Mouse (Mus musculus) forebrain, embryonic 14.5 days (tissue): Measurements from ENCODE around the gene Mphosph6. TPM values are rescaled to one million over a fixed set of nuclear protein-coding genes. Genes with fewer than 3 reads are reported as not detected.

Experiments
- ATAC-seq: fragments of 200-750 bp; cut with Nextera tagmentation; 2 replicates; pipeline ENCODE4 v1.8.0; 2017; ENCODE audit warnings: mild to moderate bottlenecking, moderate library complexity
- DNase-seq: peaks from one replicate; pipeline ENCODE4 v3.0.0-alpha.2; 2015; ENCODE audit warnings: low spot score
- H3K27ac ChIP-seq: fragments of 300-500 bp; sonication (generic); 2 replicates; pipeline ENCODE4 v1.5.1; 2014; ENCODE audit warnings: low read depth, mild to moderate bottlenecking, control low read depth, low read length, moderate library complexity
- H3K27me3 ChIP-seq: fragments of 300-500 bp; sonication (generic); replicated peaks from 2 replicates; pipeline ENCODE4 v1.6.1; 2014; ENCODE audit warnings: low read length, control low read depth, mixed read lengths; ENCODE audit not compliant: control insufficient read depth, insufficient read depth
- H3K36me3 ChIP-seq: fragments of 300-500 bp; sonication (generic); 2 replicates; pipeline ENCODE4 v1.6.1; 2014; ENCODE audit warnings: low read length, control low read depth; ENCODE audit not compliant: control insufficient read depth, insufficient read depth
- H3K4me1 ChIP-seq: fragments of 300-500 bp; sonication (generic); 2 replicates; pipeline ENCODE4 v1.6.1; 2014; ENCODE audit warnings: antibody characterized with exemption, low read length, control low read depth; ENCODE audit not compliant: control insufficient read depth, insufficient read depth
- H3K4me2 ChIP-seq: fragments of 300-500 bp; sonication (generic); 2 replicates; pipeline ENCODE4 v1.6.1; 2014; ENCODE audit warnings: mild to moderate bottlenecking, control low read depth, low read length
- H3K4me3 ChIP-seq: fragments of 300-500 bp; sonication (generic); 2 replicates; pipeline ENCODE4 v1.5.1; 2014; ENCODE audit warnings: low read depth, low read length, control low read depth
- H3K9ac ChIP-seq: fragments of 300-500 bp; sonication (generic); 2 replicates; pipeline ENCODE4 v1.6.1; 2014; ENCODE audit warnings: mild to moderate bottlenecking, low read length, control low read depth, moderate library complexity
- H3K9me3 ChIP-seq: fragments of 300-500 bp; sonication (generic); replicated peaks from 2 replicates; pipeline ENCODE4 v1.6.1; 2016; ENCODE audit warnings: low read length, control low read depth, mixed read lengths; ENCODE audit not compliant: control insufficient read depth
- WGBS: fragments of 180-500 bp; shearing (Covaris S2); extraction: QIAGEN DNeasy Blood & Tissue Kit; methylation state at CpG from one replicate; pipeline ENCODE4 v1.1.7; 2014; 5-methylcytosine and 5-hydroxymethylcytosine counted together
- polyA plus RNA-seq: library from polyadenylated mRNA; unstranded; fragments of >200 nt; fragmentation: Nextera tagmentation; extraction: Ambion mirVana; gene quantifications from 2 replicates; pipeline ENCODE4 v1.2.1, GENCODE M21; 2014

The Mphosph6 gene
- polyA plus RNA-seq, 1 experiment from 2014 or later = 41.9 TPM

DNA sequence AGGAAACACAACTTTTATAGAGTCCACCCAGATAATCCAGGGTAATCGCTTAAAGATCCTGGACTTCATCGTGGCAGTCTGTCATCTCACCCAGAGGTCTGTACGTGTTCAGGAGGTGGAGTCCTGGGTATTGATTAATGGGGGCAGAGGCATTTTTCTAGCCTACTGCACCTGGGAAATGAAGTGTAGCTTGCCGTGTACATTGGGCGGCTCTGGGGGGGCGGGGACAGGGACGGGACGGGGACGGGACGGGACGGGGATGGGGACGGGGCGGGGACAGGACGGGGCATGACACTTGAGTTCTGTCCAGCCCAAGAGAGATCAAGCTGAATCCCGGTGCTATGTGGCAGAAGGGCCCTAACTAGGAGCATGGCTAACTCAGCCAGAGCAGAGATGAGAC lies 5.3 kb downstream of the Mphosph6 start:
- Histone ChIP-seq H3K9me3 (no peaks in the 10 kb centered on the region), H3K4me2 (no peak overlapping the region), H3K4me3 (no peak overlapping the region), H3K27me3 (no peaks in the 10 kb centered on the region), H3K4me1 (peaks cover 10% of the 10 kb centered on the region), H3K9ac (no peak overlapping the region), H3K27ac (no peak overlapping the region), H3K36me3 (peaks cover 51% of the 10 kb centered on the region)
- ATAC-seq (no peak), DNase-seq (no peak)
- WGBS = 94% methylated on average over 15 of the region's 15 CpGs

DNA sequence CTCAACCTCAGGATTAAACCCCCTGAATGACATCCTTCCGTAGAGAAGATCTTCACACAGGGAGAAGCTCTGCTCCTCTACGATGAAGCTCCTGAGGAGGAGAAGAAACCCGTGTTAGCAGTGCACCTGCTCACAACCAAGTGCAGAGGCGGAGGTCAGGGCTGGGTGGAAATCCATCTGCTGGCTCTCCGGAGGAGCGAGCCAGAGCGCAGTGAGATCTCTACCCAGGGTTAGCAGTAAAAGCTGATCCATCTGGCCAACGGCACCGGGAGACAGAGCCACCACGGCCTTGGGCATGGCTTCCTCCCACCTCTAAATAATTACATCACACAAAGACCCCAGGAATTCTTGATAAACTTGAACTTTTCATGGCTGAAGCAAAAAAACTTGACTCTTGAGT lies 7.2 kb downstream of the Mphosph6 start:
- 95% methylated on average over 10 of the region's 10 CpGs for WGBS
- Histone ChIP-seq H3K9me3 (no peaks in the 10 kb centered on the region), H3K4me2 (no peak overlapping the region), H3K27ac (no peak overlapping the region), H3K27me3 (no peaks in the 10 kb centered on the region), H3K4me1 (no peaks in the 10 kb centered on the region), H3K9ac (no peak overlapping the region), H3K4me3 (no peak overlapping the region), H3K36me3 (peaks cover 68% of the 10 kb centered on the region)
- no peak for ATAC-seq
- DNase-seq = no peak

DNA sequence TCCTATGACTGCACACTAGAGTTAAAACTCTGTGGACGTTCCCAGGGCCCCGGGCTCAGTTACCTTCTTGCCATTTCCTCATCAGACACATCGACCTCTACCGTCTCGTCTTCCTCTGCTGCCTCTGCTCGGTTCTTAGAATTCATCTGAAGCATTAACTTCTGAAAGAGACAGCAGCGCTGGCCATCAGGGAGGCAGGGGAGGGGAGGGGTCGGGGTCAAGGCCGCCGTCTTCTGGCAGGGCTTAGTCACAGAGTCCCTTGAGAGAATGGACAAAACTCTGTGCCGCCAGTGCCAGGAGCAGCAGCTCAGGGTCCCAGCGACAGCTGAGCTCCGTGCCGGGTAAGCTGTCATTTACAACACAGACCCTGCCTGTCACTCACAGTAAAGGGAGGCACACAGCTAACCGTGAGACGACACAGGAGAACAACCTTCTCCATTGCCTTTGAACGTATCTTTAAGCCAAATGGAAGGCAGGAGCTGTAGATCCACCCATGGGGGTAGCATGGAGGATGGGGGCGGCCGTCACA lies 9.1 kb downstream of the Mphosph6 start:
- Histone ChIP-seq H3K9me3 (no peaks in the 10 kb centered on the region), H3K9ac (no peak overlapping the region), H3K4me1 (no peaks in the 10 kb centered on the region), H3K27ac (no peak overlapping the region), H3K36me3 (peaks cover 71% of the 10 kb centered on the region), H3K27me3 (no peaks in the 10 kb centered on the region), H3K4me2 (no peak overlapping the region), H3K4me3 (no peak overlapping the region)
- ATAC-seq (no peak), DNase-seq (no peak)
- 80% methylated on average over 19 of the region's 19 CpGs for WGBS

DNA sequence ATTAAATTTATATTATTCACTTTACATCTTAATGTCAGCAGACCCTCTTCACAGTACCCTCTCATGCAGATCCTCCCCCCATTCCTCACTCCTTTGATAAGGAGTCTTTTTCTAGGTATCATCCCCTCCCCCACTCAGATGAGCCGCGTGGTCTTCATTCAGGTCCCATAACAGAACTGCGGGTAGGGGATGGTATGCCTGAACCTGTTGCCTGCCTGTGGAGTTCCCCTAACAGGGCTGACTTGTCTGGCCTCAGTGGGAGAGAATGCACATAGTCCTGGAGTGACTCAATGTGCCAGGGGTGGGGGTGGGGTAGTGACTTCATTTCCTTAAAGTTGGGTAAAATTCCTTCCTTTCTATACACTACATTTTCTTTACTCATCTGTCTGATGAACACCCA lies 15.3 kb downstream of the Mphosph6 start:
- H3K9ac ChIP-seq = no peak overlapping the region
- H3K9me3 ChIP-seq = no peaks in the 10 kb centered on the region
- no peaks in the 10 kb centered on the region for H3K27me3 ChIP-seq
- no peaks in the 10 kb centered on the region for H3K4me1 ChIP-seq
- H3K4me3 ChIP-seq = no peak overlapping the region
- H3K36me3 ChIP-seq = peaks cover 29% of the 10 kb centered on the region
- H3K4me2 ChIP-seq = no peak overlapping the region
- 90% methylated on average over 3 of the region's 3 CpGs for WGBS
- ATAC-seq (no peak), DNase-seq (no peak)
- no peak overlapping the region for H3K27ac ChIP-seq

DNA sequence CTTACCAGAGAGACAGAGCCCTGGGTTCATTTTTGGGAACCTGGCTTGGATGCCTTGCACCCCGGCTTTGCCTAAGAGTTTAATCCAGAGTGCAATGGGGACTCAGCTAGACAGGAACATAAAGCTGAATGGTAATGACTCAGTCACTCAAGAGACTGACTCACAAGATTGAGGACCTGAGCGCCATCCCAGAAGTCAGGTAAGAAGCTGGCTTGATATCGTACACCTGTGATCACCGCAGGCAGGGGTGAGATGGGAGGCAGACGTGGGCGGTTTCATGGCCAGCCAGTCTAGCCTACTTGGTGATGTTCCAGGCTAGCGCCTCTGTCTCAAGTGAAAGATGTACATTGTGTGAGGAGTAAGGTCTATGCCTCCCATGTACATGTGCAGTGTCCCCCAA lies 18.7 kb downstream of the Mphosph6 start:
- no peak overlapping the region for H3K4me2 ChIP-seq
- DNase-seq = no peak
- no peaks in the 10 kb centered on the region for H3K27me3 ChIP-seq
- H3K27ac ChIP-seq = no peak overlapping the region
- no peak overlapping the region for H3K9ac ChIP-seq
- 0 out of 2 replicates have a peak, but pooled peaks cover 7% of the 10 kb centered on the region for H3K36me3 ChIP-seq
- ATAC-seq = no peak
- 94% methylated on average over 7 of the region's 7 CpGs for WGBS
- no peaks in the 10 kb centered on the region for H3K9me3 ChIP-seq
- no peak overlapping the region for H3K4me3 ChIP-seq
- no peaks in the 10 kb centered on the region for H3K4me1 ChIP-seq

DNA sequence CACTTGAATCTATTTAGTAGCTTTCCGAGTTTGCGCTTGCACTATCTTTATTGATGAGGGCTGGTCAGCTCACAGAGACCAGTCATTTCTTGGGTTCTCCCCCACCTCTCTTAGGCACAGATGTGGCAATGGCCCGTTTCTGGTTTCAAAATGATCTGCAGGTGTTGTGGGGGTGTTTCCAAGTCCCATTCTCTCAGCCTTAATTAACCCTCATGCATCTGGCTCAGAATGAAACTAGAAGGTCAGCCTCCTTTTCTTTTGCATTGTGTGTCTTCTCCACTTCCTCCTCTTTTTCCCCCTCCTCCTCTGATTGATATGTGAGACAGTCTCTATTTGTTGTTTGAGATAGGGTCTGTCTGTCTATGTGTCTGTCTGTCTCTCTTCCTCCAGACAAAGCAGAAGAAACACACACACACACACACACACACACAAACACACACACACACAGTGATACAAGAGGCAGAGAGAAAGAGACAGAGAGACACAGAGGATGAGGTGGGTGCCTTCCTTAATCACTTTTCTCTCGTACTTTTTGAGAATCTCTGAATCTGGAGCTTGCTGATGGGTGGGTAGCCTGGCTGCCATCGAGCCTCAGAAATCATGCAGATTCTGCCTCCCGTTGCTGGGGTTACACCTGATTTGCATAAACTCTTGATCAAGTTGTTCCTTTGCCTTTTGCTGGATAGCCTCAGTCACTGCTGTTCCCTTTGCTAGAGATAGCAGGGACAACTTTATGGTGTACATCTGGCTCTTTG lies 20.2 kb downstream of the Mphosph6 start:
- Histone ChIP-seq H3K9me3 (no peaks in the 10 kb centered on the region), H3K27me3 (no peaks in the 10 kb centered on the region), H3K4me1 (no peaks in the 10 kb centered on the region), H3K27ac (no peak overlapping the region), H3K4me2 (no peak overlapping the region), H3K36me3 (no peaks in the 10 kb centered on the region), H3K4me3 (no peak overlapping the region), H3K9ac (no peak overlapping the region)
- DNase-seq (no peak), ATAC-seq (no peak)
- 68% methylated on average over 6 of the region's 6 CpGs for WGBS

DNA sequence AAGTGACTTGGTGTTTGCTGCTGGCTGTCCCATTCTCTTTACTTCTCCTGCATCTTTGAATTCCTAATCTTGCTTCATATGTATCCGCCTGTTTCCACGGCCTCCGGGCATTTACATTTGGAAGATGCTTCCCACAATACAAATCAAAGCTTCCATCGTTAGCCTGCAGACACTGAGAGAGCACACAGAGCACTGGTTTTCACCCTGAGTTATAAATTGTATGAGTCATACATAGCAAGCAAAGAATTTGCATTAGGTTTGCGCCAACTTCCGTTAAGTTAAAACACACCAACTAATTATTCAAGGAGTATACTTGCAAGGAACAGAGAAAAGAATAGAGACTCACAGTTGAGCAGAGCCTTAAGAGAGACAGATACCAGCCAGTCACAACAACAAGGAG lies 22.4 kb downstream of the Mphosph6 start:
- 57% methylated on average over 6 of the region's 6 CpGs for WGBS

DNA sequence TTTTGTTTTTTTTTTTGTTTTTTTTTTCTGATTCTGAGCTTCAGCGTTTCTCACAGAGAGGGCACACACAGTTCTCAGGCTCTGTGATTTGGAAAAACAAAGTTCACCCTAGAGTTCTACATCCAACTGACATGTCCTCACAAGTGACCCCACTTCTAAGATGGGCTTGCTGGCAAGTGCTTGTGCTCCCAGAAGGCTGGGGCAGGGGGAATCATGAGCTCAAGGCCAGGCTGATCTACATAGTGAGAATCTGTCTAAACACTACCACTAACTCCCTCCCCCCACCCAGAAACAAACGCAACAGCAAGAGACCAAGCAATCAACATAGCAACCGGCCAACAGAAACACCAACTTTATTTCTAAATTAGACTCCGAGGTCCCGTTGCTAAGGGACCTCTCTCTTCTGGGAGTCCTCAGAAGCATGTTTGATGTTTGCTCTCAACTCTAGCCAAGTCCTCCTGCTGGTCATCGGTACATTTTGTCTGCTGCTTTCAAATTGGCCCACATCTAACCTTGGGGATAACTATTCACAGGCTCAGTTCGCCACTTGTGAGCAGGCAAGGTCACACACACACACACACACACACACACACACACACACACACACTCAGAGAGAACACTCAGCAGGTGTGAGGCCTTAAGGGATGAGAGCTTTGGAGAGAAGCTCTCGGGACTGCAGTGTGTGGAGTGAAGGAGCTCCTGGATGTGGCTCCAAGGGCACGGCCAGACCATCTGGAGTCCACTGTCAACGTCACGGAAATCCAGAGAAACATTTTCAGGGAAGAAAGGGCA lies 23.0 kb downstream of the Mphosph6 start:
- no peak for ATAC-seq

More for the DNA sequence above, 22.4 kb downstream of the Mphosph6 start:
- Histone ChIP-seq H3K4me3 (no peak overlapping the region), H3K27ac (no peak overlapping the region), H3K36me3 (no peaks in the 10 kb centered on the region), H3K4me1 (no peaks in the 10 kb centered on the region), H3K9ac (no peak overlapping the region), H3K27me3 (no peaks in the 10 kb centered on the region), H3K4me2 (no peak overlapping the region), H3K9me3 (no peaks in the 10 kb centered on the region)
- no peak for ATAC-seq
- DNase-seq = no peak

DNA sequence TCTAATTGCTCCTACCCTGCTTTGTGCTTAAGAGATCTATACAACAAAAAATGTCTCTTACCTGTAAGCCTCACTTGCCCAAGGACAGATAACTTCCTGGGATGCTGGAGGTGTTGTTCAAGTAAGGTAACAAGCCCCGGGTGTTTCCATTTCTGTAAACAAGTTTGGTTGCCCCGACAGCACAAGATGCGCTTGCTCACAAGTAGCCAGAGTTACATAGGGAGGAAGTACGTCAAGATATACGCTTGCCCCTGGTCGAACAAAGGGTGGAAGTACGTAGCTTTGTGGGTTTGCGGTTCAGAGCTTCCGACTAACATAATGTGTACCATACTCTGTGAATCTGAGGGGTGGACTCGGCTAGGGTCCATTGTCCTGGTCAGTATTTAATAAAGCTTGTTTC lies 25.7 kb downstream of the Mphosph6 start:
- Histone ChIP-seq H3K4me2 (no peak overlapping the region), H3K4me3 (no peak overlapping the region), H3K27me3 (no peaks in the 10 kb centered on the region), H3K27ac (no peak overlapping the region), H3K4me1 (no peaks in the 10 kb centered on the region), H3K36me3 (no peaks in the 10 kb centered on the region), H3K9ac (no peak overlapping the region), H3K9me3 (no peaks in the 10 kb centered on the region)
- DNase-seq = no peak
- 87% methylated on average over 10 of the region's 10 CpGs for WGBS
- no peak for ATAC-seq

More for the DNA sequence above, 23.0 kb downstream of the Mphosph6 start:
- H3K4me1 ChIP-seq = no peaks in the 10 kb centered on the region
- H3K27me3 ChIP-seq = no peaks in the 10 kb centered on the region
- no peak overlapping the region for H3K9ac ChIP-seq
- H3K27ac ChIP-seq = no peak overlapping the region
- no peak for DNase-seq
- WGBS = 81% methylated on average over 11 of the region's 11 CpGs
- H3K4me2 ChIP-seq = no peak overlapping the region
- no peaks in the 10 kb centered on the region for H3K9me3 ChIP-seq
- H3K4me3 ChIP-seq = no peak overlapping the region
- H3K36me3 ChIP-seq = no peaks in the 10 kb centered on the region
